Mouse (Mus musculus) ovary, adult 18-20 months (tissue): ENCODE data around the gene Aldh1a7.
"Not testable (repeated sequence)": the region's sequence is repeated elsewhere in the genome, so short reads cannot be mapped to it uniquely, and the experiment has no call there.

Experiments used
- DNase-seq: peaks from one replicate; pipeline ENCODE4 v3.0.0; 2022; ENCODE audit warnings: low spot score, mixed read lengths

Gene Aldh1a7

DNA sequence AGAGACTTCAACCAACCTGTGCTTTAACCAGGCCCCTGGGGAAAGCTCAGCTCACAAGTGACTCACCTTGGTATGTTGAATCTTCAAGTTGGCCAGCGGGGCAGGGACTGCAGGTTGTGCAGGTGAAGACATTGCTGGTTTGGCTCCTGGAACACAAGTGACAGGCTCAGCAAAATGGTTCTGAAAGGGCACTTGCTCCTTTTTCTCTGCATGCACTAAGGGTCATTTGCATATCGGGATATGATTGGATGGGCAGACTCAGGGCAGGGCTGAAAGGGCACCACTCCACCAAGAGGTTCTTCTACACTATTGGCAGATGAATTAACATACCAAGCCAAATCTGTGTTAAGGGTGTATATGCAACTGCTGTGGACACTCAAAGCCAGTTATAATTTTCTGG, at the start of gene Aldh1a7:
Gene Aldh1a7, minus strand, starts transcription at position 182 of the 400 bp plus-strand sequence.
- no peak for DNase-seq

DNA sequence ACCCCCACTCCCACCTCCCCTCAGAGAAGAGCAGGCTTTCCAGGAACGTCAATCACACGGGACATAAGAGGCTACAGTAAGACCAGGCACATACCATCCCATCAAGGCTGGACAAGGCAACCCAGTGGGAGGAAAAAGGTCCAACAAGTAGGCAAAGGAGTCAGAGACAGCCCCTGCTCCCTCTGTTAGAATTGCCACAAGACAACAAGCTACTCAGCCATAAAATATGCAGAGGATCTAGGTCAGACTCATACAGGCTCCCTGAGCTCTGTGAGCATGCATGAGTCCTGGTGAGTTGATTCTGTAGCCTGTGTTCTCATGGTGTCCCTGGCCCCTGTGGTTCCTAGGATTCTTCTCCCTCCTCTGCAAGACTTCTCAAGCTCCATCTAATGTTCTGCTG, 48.3 kb upstream of the Aldh1a7 start:
- DNase-seq: no peak

DNA sequence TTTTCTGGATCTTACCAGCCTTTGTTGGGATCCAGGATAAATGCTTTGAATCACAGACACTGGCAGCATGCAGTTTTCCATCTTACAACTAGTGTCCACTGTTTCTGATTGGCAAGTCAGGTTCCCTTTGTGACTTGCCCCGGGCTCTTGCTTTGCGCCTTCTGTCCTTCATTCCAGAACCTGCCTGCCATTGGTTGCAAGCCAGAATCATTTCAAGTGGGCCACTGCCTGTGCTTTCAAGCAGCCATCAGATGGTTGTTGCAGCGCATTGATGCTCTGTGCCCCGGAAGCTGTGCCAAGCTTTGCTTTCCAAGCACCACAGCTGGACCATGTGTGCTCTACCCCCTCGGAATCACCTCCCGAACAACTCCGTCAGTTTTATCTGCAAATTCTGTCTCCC, 46.6 kb upstream of the Aldh1a7 start:
- DNase-seq: no peak

DNA sequence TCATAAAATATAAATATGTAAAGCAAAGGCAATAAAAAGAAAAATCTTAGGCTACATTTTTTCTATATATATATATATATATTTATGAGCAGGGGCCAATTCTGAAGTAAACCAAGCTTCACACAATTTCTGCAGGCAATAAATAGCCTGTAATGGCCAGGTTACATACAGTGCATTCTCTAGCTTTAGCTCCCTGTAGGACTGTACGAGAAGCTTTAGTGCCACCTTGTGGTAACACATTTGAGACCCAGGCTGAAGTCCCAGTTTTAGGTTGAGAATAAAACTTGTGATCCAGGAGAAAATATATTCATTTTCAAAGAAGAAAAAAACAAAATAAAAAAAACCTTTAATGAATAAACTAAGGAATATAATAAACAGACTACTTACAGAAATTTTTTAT, 36.9 kb upstream of the Aldh1a7 start:
- DNase-seq: no peak

DNA sequence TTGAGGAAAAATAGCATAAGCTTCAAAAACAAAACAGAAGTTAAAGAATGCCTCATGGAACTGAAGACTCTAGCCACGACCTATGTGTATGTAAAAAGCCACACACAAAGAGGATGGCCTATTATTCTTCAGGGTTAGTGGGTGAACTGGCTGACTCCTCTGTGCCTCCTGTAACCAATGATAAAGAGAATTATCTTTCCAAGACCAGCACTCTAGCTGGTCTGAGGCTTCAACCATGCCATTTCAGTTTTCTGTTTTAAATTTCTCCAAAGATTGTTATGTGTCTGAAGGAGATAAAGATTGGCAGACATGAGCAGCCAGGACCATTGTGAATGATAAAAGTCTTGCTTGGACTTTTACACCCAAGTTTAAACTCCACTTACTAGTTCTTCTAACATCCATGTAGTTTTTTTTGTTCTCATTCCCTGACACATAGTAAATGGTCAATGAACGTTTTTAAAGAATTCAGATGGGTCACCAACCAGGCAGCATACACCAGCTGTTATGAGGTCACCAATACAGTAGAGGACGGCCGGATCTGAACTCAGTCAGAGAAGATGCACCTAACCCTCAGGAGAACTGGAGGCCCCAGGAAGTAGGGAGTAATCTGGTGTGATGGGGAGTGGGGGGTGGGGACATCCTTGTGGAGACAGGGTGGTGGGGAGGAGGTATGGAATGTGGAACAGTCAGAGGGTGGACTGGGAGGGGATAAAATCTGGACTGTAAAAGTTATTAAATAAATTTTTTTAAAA, 34.5 kb upstream of the Aldh1a7 start:
- no peak for DNase-seq

DNA sequence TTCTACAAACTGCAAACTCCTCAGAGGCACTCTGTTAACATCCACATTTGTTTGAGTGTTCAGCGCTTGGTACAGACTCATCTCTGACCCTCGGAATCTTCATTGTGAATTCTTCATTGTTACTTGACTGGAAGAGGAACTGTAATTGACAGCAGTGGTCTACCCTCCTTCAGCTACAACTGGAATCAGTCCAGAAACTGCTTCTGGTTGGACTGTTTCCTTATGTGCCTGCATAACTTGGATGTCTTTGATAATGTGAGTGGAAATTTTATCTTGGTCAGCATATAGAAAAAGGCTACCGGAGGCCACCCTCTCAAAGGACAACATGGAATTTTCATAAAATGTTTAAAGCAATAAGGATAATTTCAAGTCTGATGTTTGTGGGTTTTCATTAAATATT, 33.8 kb upstream of the Aldh1a7 start:
- DNase-seq: no peak

DNA sequence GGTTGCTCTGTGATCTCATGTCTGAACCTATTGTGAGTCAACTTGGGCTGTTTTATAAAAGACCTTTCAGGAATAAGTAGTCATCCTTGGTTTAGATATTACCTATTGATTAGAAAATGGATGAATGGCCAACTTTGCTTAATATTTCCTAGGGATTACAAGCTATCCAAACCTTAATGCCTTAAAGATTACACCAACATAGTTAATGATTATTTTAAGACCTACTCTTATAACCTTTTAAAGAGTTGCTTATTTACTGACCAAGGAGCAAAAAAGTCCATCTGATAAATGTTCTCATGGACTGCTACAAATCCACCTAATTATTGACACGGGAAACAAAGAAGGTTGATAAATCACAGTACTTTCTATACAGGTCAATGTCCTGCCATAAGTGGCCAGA, 17.3 kb upstream of the Aldh1a7 start:
- DNase-seq: no peak

DNA sequence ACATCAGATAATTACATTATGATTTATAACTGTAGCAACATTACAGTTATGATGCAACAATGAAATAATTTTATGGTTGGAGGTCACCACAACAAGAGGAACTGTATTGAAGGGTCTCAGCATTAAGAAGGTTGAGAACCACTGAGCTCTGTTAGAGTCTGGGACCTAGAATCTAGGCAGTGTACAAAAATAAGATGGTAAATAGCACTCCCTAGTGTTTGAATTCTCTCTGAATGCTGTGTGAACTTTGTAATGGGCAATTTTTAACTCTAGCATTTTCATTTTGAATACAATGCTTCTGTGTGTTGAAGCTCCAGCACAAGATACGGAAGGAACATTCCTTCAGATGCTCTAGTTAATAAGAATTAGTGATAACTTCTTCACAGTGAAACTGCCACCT, 916 bp upstream of the Aldh1a7 start:
- DNase-seq: no peak

DNA sequence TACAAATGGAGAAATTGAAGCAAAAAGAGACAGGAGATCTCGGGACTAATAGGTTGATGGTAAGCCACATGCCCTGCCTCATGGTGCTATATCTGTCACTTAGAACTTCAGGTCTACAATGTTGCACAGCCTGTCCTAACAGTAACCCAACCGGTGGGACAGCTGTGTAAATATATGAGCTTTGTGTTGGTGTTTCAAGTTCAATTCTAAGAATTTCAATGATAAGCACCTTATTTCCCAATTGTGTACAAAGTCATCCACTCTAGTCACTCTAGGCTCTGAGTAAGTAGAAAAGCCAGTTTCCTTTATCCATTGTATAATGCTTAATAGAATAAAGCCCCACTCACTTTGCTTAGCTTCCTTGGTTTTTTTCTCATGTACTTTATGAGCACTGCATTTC, 4.4 kb downstream of the Aldh1a7 start:
- no peak for DNase-seq

DNA sequence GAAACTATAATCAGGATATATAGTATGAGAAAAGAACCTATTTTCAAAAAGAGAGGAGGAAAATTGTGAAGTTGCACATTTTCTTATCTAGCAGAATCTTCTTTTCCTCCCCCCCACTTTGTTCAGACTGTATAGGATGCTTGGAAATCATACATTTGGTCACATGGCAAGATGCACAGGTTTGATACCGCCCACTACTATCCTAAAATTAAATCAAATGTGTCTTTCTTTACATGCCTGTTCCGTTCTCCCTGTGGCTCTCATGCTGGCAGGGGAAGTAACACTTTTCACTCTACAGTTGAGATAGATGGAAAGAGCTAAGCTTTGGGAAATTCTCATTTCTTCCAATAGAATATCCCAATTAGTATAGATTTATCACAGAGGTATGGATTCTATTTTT, 7.1 kb downstream of the Aldh1a7 start:
- DNase-seq: no peak

DNA sequence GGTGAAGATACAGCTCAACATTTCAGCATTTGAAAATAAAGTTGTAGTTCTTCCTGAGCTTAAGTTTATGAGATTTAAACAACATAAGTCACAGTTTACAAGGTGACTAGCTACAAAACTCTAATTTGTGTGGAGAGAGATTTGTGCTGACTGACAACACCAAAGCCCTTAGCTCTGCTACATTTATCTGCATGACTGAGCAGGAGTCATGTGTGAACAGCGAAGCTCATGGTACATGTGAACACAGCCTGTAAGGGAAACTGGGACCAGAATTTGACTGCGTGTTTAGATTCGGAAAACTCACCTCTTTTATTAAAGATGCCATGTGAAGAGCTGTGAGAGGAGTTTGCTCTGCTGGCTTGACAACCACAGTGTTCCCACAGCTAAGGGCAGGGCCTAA, 11.7 kb downstream of the Aldh1a7 start:
- no peak for DNase-seq

DNA sequence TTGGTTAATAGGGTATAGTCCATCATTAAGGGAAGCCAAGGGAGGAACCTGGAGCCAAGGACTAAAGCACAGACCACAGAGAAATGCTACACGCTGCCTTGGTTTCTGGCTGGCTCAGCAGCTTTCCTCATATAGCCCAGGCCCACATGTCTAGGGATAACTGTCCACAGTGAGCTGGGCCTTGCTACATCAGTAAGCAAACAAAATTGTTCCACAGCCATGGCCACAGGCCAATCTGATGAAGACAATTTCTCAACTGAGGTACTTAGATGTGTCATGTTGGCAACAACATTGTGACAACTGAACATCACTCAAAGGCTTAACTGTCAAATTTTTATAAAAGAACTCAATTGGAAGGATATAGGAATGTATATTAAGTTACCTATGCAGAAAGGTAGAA, 12.3 kb downstream of the Aldh1a7 start:
- DNase-seq: no peak

DNA sequence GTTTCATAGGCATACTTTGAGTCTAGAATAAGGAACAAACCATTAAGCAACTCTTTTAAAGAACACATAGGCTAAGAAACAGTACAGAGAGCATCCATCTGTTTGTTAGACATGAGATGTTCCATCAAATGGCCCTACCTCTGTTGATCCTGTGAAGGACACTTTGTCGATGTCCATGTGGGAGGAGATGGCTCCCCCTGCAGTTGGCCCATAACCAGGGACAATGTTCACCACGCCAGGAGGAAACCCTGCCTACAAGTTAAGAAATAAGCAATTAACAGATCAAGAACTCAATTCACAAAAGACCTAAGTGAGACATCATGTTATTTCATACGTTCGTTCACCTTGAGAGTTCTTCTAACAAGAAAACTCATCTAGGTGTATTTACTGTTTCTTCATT, 12.8 kb downstream of the Aldh1a7 start:
- DNase-seq: no peak

DNA sequence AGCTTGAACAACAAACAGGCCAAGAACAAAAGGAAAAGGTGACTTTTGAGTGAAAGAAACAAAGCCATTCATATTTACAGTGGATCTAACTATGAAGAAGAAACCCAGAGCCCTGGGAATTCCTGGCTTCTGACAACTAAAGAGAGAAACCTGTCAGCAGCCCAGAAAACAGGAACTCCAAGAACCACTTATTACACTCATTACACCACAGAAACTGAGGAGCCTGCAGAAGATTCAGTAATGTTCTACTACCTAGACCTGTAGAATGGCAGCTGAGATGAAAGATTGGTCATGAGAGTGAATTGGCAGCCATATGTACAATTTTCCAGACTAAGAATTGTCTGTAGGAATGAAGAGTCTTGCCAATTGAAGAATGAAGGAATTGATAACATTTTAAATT, 20.2 kb downstream of the Aldh1a7 start:
- DNase-seq: no peak

DNA sequence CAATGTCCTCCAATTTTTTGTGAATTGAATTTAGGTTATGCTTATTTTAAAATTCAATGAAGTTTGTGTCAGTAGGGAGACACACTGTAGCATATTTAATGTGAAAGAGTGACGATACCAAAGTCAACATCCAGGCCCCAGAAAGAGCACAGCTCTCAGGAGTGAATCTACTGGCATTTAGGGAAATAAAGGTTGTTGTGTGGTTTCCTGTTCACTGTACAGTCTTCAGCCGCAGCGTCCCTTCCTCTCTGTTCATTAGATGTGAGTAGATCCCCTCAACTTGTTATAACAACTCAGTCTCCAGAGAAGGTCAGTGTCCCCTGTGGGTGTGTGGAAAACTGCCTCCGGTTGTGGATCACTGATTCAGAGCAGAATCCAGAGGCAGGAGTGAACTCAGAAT, 20.6 kb downstream of the Aldh1a7 start:
- DNase-seq: no peak

DNA sequence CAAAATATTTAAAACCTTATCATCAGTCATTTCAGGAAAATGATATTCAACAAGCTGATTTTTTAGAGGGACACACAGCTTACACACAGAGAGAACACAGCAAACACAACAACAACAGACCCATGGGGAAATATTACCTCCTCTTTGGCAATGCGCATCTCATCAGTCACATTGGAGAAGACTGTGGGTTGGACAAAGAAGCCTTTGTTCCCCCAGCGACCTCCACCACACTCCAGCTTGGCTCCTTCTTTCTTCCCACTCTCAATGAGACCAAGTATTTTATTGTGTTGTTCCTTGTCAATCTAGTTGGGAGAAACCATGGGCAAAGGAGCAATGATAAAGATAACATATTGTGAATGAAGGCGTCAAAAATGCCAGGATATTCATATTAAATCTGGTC, 25.3 kb downstream of the Aldh1a7 start:
- no peak for DNase-seq

DNA sequence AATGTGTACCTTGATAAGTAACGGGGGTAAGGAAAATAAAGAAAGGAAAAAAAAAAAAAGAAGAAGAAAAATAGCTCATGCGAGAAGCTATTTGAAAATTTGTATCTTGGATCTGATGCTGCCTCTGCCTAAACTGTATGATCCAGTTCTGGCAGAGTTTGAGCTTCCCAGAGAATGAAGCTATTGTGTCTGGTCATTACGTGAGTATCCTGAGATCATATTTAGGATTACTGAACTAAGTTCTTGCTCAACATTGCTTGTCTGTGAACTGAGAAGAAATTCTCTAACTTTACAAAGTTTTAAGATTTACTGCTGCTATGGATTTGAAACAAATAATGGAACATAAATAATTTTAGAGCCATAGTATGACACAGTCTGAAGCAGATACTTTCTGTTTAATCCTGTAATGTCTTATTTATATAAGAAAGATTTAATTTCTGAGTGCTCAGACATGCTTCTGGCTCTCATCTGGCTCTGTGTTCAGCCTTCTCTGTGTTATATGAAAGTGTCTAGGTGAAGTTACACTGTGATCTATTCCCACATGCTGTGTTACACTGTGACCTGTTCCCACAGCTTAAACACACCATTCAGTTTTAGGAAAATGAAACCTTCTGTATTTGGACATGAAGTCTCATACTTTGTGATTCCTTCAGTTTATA, 49.5 kb downstream of the Aldh1a7 start:
- no peak for DNase-seq

DNA sequence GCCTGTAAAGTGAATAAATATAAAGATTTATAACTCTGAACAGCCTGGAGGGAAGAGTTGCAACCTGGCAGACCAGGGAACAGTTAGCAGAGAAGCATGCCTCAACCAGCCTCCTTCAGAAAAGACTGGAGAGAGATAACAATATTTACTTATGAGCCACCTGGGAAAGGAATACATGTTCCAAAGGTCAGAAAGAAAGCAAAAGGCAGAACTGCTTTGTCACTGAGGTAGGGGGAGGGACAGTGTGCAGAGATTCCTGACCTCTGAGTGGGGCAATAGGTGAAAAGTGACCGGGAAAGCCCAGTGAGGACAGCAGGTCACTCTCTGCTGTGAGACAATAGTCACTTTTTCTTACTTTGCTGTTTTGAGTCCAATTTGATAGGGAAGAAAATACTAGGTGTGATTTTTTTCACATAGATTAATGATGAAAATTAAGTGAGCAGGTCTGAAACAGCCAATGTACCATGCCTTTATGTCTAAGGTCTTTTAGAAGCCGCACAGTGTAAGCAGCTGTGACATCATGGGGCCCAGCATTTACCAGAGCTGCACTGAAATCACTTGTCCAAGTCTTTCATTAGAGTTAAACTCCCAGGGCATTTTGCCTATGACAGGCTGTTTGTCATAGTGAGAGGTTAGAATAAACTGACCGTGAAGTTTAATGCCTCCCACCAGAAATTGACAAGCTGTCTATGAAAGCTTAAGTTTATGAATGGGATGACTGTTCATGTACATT, 73.1 kb downstream of the Aldh1a7 start:
- DNase-seq: no peak

DNA sequence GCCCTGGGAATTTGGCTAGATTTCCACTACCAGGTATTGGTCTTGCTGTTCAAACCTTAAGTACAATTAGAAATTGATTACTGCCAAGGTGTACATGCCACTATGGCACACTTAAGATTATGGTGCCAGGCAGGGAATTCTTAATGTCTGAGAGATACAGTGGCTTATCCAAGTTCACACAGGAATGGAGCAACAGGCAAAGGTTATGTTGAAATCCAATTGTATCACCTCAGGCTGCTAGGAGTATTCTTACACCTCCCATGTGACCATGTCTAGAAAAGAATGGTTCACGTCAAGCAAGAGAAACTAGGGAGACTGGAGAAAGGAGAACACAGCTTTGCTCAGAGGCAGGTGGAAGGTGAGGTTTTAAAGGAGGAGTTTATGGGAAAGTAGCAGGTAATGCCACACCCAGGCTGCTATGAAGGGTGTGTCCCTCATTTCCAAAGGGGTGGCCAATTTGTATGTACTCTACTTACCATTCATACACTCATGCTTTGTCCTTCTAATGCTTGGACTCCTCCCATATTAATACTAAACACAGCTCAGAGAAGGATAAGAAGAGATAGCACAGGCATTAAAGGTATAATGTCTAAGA, 74.2 kb downstream of the Aldh1a7 start:
- no peak for DNase-seq

DNA sequence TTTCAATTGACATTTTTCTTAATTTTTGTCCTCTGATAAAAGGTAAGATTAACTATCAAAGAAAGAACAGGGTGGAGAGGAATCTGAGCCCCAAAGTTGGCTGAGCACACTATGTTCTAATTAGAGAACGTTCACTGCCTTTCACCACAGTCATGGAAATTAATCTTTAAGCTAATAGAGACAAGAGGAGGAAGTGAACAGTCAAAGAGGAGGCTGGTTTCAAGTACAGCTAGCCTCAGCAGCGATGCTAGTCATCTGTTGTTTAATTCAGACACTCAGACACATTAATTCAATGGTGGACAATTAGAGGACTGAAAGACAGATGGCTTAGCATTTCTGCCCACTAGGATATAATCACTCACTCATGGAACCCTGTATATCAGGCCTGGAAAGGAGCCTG, 77.4 kb downstream of the Aldh1a7 start:
- no peak for DNase-seq

DNA sequence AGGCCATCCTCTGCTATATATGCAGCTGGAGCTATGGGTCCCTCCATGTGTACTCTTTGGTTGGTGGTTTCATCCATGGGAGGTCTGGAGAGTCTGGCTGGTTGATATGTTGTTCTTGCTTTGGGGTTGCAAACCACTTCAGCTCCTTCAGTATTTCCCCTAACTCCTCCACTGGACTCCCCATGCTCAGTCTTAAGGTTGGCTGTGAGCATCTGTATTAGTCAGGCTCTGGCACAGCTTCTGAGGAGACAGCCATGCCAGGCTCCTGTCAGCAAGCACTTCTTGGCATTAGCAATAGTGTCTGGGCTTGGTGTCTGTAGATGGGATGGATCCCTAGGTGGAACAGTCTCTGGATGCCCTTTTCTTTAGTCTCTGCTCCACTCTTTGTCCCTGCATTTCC, 79.9 kb downstream of the Aldh1a7 start:
- not testable (repeated sequence) for DNase-seq

DNA sequence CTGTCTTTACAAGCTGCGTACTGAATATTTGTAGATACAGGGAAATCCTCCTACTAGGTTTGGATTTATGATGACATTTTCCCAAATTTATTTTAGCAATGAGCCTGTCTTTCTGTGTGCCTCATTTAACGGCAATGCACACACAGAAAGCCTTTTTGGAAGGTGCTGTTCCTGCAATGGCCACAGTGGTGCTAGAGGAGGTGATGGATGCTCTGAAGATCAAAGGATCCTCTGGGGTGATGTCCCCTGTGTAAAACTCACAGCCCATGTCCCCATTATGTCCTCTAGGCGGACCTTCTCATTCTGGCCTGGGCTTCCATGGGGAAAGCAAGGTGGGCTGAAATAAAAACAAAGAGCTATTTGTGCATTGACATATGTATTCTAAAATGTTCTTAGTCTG, 83.0 kb downstream of the Aldh1a7 start:
- DNase-seq: no peak
